Mouse (Mus musculus): Measurements from ENCODE around the gene Rbm47.

DNA sequence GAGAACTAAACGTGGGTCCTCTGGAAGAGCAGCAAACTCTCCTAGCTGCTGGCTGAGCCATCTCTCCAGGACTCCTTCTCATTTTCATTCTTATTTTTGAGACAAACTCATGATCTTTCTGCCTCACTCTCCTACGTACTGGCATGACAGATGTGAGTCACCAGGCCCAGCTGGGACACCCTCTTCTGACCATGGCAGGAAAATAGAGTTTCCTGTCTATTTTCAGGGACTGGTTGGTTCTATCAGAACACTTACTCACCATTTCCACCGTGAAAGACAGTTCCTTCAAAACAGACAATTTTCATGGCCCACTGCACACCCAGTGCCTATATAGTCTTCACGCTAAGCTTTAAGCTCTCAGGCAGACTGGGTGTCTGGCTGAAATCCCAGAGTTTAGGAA, 35.7 kb downstream of the Rbm47 start:
- TF ChIP-seq CTCF (IDR thresholded peaks at IDR 0.05; ENCODE audit: control insufficient read depth, insufficient read depth, insufficient replicate concordance, low read depth, low read length) (no peak), POLR2A (IDR thresholded peaks at IDR 0.05; ENCODE audit: control insufficient read depth, low read depth, low read length) (no peak)
